Mouse (Mus musculus): Measurements from ENCODE around the gene Cenpo. TPM values are rescaled to one million over a fixed set of nuclear protein-coding genes. Genes with fewer than 3 reads are reported as not detected.

Cenpo gene
- 10 to 100 TPM; 16.4 to 18.1 TPM for polyA plus RNA-seq (2017; shearing (Covaris generic))

DNA sequence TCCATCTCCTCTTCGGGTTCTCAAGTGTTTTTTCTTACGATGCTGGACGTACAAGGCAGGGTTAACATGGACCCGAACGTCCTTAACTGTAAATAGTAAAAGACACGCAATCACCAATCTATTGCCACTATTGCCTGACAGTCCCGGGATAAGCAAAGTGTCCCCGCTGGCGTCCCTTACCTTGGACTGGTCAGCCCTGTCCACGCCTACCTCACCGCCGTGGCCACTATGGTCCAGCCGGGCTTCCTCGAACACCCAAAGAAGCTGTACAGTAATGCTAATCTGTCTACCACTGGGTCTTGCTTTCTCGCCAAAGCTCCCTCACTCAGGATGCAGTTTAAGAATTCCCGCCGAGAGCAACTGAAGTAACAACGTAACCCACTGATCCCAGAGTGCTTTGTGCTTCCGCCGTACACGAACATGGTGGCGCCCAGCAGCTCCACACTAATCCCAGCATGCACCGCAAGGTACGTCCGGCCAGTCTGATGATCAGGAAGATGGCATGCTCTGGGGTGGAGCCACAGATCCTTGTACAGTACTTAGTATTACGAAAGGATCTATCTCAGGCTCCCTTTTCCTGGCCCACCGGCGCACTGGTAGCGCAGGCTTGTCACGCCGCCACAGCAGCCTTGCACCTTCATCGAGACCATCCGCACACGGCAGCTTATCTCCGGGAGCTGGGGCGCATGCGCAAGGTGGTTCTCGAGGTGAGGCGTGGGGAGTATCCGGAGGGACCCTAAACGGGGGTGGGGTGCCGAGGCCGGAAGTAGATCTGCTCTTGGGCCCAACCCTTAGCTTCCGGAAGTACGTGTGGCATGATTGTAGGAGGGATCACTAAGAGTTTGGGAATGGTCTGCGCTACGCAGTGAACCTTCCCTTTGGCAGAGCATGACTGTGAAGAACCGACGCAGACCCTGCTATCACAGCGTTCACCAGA is at the start of gene Cenpo, which contains the start of gene Ptrhd1:
Cenpo (minus strand) TSS at position 723 of the 937 bp plus-strand sequence.
Ptrhd1 (plus strand) TSS at position 456 of the 937 bp plus-strand sequence.

Other genes with a start within 250 kb of the Cenpo start
- under 1 TPM; 0.04 to 0.37 TPM for gene Efr3b, start 195.4 kb downstream of the Cenpo start, polyA plus RNA-seq (2017; shearing (Covaris generic))
- 1 to 10 TPM; 6.4 to 6.7 TPM for gene Dnajc27, start 151.7 kb downstream of the Cenpo start, polyA plus RNA-seq (2017; shearing (Covaris generic))
- 10 to 100 TPM; 16.6 to 27.1 TPM for gene Adcy3, start 101.2 kb downstream of the Cenpo start, polyA plus RNA-seq (2017; shearing (Covaris generic))
- gene Ptrhd1, start 267 bp downstream of the Cenpo start, polyA plus RNA-seq (2017; shearing (Covaris generic)): 1 to 10 TPM; 5.1 to 5.4 TPM
- 10 to 100 TPM; 40.0 to 42.0 TPM for gene Ncoa1, start 242.9 kb upstream of the Cenpo start, polyA plus RNA-seq (2017; shearing (Covaris generic))

Data from activated CD4-positive, CD25-positive, alpha-beta regulatory T cell (primary cell).